Mouse (Mus musculus) spleen, embryonic (tissue): ENCODE measurements around the gene Slc25a3.

ENCODE experiments used
- CTCF ChIA-PET: fragments of 350-600 bp; sonication (Branson Sonifier 250); formaldehyde crosslinking; loops from one replicate; lab custom pipeline; 2022; lab: Charles Lee

Gene Slc25a3

DNA sequence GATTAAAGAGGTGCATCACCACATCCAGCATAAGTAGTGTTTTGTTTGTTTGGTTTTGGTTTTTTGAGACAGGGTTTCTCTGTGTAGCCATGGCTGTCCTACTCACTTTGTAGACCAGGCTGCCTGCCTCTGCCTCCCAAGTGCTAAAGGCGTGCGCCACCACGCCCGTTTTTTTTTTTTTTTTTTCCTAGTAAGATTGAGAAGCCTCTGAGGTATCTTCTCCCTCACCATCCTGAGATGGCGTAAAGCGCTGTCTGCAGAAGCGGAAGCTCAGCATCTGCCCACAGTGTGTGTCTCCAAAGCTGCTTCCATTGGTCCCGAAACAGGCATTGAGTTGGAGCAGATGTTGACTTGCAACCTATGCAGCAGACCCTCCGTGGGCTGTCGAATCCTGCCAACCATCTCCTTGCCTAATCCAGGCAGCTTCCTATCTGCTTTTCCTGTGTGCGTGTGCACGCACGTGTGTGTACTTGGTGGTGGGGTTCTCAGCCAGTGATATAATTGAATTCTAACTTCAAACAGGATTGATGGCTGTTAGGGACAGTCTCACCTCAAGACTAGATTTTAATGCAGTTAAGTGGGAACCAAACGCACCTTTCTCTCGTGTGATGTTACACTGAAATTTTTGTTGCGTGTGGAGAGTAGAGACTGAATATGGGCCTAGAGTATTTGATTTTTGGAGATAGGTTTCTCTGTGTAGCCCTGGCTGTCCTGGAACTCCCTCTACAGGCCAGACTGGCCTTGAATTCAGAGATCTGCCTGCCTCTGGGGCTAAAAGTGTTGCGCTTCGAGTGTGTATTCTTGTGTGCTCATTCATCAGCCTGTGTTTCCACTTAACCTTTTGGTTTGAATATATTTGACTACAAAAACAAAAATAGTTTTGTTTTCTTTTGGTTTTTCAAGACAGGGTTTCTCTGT, 19.7 kb upstream of the Slc25a3 start:
- CTCF ChIA-PET, result no interaction called here

DNA sequence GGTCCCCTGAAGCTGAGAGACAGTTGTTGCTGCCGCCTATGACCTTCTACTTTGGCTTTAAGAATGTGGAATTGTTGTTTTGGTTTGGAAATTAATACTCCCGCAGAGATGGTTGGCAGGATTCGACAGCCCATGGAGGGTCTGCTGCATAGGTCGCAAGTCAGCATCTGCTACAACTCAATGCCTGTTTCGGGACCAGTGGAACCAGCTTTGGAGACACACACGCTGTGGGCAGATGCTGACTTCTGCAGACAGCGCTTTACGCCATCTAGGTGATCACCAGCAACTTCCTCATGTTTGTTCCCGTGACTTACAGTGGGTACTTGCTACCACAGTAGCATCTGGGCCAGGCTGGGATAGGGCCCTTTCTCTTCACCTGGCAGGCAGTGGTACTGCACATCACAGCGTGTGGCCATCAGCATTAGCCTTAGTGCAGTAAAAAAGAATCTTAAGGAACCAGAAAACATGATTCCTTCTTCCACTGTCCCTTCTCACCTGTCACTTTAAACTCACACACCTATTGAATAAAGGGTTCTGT, 18.9 kb upstream of the Slc25a3 start:
- CTCF ChIA-PET, result no interaction called here

DNA sequence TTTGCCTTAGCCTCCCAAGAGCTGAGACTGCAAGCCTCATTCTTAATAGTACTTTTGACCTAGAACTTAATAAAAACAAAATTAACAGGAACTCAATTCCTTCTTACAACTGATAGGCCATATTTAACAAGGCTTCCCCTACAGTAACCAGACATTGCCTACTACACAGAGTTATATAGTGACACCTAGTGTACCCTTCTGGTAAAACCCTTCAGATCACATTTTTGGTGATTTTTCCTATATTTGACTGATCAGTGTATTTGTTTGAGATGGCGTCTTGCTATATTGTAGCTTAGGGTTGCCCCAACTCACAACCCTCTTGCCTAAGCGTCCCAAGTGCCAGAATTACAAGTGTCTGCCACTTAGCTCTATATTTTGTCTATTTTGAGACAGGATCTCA, 17.7 kb upstream of the Slc25a3 start:
- CTCF ChIA-PET, result interaction anchor here (0.6 to 0.9 kb wide), 2 partner anchors 12 to 70 kb away, joined by 3 to 7 read pairs; no protein-coding TSS in a partner anchor

DNA sequence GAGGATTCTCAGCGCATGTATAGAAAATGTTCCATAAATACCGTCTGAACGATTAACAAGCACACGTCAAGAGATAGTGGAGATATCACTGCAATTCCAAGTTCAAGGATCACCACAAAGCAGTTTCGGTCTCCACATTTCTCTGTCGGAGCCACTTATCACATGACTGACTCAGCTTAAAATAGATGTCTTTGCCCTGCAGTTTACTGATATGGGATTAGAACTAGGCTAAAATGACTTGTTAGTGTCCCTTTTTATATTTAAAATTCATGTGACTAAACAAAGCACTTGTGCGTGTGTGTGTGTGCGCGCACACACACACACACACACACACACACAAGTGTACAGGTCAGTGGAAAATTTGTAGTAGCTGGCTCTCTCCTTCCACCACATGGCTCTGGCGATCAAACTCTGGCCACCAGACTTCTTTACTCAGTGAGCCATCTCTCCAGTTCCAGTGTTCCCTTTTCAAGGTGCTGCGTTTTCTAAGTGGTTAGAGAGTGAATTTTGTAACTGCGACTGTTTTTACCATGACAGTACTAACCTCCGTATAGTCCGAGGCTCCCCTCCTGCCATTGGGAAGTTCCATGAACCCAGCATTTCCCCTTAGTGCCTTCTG, 15.4 kb upstream of the Slc25a3 start:
- CTCF ChIA-PET, result no interaction called here

DNA sequence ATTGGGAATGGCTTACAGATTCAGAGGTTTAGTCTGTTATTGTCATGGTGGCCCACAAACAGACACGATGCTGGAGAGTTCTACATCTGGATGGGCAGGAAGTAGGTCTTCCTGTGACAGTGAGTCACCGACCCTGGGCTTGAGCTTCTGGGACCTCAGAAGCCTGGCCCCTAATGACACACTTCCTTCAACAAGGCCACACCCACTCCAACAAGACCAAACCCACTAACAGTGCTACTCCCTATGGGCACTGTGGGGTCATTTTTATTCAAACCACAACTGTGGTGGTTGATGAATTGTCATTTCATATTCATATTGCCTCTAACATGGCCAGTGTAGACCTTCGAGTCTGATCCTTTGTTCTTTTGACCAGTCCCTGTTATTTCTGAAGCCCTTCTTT, 14.5 kb upstream of the Slc25a3 start:
- CTCF ChIA-PET, result no interaction called here

DNA sequence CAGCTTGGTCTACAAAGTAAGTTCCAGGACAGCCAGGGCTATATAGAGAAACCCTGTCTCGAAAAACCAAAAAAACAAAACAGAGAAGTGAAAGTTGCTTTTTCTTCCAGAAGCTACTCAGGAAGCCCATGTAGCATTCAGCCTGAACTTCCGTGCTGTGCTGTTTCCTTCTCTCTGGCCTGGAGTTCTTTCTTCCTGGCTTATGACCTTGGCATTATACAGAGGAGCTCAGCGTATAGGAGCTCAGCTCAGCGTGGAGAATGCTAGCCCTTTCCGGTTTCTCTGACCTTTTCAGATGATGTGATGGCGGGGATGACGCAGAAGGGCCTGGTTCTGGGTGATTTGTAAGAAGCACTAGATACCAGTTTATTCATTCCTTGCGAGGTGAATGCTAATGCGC, 13.5 kb upstream of the Slc25a3 start:
- CTCF ChIA-PET, result interaction anchor here (0.7 to 1.0 kb wide), 2 partner anchors 12 to 1944 kb away, joined by 3 to 11 read pairs; no protein-coding TSS in a partner anchor

DNA sequence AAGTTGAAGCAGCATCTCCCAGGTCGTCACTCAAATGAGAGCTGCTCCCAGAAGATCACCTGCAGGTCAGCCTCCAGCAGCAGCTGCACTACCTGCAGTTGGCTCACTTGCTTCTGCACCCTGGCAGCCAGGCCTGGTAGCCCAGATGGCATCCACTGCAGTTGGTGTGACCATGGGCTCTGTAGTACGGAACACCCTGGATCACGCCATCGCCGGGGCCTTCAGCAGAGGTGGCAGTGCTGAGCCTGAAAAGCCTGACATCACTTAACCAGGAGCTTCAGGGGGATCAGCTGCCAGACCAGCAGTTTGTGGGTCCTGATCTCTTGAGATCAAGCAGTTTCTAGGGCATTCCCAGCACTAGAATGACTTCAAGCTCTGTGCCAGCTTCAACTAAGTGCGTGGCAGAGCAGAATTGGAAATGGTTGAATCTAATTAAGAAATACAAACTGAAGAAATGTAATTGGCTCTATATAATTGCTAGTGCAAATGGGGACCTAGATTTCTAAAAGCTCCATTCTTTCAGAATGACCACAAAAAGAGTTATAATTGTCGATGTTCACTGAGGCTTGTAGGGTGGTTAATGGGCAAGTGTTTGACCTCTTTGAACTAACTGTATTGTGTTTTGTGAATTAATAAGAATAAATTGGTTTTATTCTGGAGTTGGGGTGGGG, 11.6 kb upstream of the Slc25a3 start:
- CTCF ChIA-PET, result no interaction called here

DNA sequence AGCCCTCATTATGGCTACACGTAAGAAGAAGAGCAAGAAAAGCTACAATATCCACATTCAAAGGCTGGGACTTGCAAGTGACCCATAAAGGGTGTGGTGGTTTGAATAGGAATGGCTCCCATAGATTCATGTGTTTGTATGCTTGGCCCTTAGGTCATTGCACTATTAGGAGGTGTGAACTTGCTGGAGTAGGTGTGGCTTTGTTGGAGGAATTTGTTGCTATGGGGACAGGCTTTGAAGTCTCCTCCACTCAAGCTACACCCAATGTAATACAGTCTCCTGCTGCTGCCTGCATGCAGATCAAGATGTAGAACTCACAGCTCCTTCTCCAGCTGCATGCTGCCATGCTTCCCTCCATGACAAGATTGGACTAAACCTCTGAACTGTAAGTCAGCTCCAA, 7.7 kb upstream of the Slc25a3 start:
- CTCF ChIA-PET, result no interaction called here

DNA sequence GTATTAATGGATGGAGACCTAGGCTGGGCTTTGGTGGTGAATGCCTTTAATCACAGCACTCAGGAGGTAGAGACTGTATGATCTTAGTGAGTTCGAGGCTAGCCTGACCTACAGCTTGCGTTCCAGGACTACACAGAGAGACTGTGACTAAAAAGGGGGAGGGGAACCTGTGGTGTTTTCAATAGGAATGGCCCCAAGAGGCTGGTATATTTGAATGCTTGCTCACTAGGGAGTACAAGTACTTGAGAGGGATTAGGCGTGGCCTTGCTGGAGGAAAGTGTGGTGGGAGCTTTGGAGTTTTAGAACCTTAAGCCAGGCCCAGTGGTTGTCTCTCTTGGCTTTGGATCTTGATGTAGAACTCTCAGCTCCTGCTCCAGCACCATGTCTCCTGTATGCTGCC, 6.9 kb upstream of the Slc25a3 start:
- CTCF ChIA-PET, result no interaction called here

DNA sequence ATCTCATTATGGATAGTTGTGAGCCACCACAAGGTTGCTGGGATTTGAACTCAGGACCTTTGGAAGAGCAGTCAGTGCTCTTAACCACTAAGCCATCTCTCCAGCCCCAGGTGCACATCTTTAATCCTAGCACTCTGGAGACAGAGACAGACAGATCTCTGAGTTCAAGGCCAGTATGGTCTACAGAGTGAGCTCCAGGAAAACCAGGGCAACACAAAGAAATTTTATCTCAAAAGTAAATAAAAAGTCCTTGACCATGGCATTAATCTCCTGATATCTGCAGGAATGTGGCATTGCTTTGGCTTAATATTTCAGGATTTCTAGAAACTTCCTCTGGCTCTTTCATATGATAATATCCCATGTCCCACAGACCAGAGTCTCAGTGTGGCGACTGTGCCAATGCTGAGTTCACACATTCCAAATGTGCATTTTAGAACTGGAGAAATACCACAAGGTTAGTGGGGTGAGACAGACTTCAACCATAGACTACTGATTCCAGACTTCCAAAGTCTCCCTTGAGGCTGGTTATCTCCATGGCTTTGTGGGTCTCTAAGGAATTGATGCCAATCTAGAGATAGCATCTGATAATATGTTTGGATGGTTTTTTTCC, 4.8 kb upstream of the Slc25a3 start:
- CTCF ChIA-PET, result no interaction called here

DNA sequence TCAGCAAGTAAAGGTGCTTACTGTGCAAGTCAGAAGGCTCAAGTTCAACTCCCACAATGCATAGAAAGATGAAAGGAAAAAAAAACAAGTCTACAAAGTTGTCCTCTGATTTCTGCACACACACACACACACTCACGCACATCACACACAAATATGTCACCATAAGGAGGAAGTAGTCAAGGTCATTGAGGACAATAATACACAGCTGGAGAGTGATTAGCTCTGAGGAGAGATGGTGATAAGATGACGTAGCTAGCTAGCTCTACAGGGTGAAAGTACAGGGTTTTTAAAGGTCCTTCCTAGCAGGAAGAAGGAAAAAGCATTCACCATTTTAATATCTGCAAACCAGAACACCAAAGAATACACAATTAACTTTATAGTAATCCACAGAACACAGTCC, 3.5 kb upstream of the Slc25a3 start:
- CTCF ChIA-PET, result no interaction called here

DNA sequence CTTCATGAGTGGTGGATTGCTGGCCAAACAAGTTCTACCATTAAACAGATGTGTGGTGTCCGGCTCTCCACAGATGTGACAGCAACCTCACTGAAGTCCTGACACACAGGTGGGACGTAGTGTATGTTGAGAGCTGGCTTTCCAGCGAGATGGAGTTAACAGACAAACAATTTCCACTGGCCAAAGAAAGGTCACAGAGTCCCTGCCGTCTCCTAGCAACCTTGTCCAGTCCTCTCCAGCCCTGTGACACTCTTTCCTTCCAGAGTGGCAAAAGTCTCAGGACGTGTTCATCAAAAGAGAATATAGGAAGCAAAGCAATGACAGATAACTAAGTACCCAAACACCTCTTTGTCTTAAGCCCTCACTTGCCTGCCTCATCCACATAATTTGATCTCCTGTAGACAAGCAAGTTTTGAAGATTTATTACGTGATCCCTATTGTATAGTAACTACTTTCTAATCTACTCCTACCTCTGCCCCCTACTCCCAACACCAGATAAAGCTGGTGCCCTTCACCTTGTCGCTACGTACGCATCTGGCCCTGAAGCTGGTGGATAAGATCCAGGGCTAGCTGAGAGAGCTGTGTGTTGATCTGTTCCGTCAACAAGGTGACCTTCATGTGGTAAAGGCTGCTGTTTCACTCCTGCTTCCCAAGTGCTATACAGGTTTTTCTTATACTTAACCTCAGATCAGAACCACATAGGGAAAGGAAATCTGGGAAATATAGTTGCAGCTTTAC, 2.9 kb upstream of the Slc25a3 start:
- CTCF ChIA-PET, result no interaction called here

DNA sequence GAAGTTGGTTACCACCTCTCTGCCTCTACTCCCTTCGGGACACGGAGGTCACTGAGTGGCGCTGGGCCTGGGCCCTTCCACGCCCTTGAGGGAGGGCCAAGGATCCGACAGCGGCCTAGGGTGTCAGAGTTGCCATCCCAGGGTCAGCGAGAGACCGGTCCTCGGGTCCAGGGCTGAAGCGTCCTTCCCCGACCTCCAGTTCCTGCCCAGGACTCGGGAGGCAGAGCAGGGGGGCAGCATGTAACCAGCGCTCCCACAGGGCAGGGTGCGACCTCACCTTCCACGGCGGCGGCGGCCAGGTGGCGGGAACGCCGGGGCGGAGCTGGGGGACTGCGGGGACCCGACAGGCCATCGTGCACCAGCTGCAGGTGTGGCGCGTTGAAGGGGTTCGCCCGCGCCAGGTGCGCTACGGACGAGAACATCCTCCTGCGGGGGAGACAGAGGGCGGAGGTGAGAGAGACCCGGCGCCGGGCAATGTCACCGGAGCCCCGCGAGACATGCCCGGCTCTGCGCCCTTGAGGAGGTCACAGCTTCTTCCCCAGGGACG, 505 bp downstream of the Slc25a3 start:
- CTCF ChIA-PET, result interaction anchor here (0.6 kb wide), 1 partner anchor 120 kb away, joined by 4 read pairs; no protein-coding TSS in a partner anchor

DNA sequence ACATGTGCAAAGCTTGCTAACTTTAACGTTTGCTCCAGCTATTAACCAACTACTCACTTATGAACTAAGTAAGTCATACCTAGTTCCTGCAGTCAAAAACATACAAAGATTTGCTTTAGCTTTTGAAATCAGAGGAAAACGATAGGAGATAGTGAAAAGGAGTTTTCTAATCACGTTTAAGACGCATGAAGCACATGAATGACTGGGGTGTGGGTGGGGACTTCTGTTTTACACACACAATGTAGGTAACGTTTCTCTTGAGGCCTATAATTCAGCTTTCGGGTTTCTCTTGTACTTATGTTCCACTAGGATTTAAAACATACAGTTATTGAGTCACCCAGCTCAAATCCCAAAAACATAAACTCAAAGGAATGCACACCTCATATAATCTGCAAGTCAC, 1.2 kb downstream of the Slc25a3 start:
- CTCF ChIA-PET, result no interaction called here

DNA sequence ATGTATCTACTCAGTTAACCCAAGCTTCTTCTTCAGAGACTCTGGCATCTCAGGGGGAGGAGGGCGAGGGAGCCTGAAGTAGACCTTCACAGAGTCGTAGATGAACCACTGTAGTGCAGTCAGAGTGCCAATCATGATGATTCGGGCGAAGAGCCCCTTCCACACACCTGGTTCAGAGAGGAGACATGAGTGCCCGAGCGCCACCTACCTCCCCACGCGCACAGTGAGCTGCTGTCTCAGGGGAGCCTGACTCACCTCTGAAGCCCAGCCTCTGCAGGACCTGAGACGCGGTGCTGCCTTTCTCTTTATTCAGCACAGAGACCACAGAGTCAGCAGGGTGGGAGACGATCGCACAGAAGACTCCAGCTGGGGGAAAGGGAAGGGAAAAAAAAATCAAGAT, 6.9 kb downstream of the Slc25a3 start:
- CTCF ChIA-PET, result no interaction called here

DNA sequence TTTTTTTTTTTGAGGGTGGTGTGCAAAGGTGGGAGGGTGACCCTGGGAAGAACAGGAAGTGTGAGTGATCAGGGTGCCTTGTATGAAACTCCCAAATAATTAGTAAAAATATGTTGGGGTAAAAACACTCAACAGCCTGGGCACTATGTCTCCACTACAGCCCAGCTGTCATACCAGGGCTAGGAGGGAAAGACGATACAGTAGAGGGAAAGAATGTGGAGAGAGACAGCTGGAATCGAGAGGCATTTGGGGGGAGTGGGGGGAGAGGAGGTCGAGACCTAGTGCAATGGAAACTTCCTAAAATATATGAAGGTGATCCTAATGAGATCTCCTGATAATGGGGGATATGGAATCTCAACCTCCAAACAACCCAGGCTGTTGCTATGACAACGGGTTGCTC, 14.0 kb downstream of the Slc25a3 start:
- CTCF ChIA-PET, result no interaction called here

DNA sequence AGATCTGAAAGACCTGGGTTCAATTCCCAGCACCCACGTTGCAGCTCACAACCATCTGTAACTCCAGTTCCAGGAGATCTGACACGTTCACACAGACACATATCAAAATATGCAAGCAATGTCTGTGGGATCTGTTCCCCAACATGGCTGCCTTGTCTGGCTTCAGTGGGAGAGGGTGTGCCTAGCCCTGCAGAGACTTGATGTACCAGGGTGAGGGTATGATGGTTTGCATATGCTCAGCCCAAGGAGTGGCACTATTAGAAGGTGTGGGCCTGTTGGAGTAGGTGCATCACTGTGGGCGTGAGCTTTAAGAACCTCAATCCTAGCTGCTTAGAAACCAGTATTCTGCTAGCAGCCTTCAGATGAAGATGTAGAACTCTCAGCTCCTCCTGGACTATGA, 17.9 kb downstream of the Slc25a3 start:
- CTCF ChIA-PET, result no interaction called here

DNA sequence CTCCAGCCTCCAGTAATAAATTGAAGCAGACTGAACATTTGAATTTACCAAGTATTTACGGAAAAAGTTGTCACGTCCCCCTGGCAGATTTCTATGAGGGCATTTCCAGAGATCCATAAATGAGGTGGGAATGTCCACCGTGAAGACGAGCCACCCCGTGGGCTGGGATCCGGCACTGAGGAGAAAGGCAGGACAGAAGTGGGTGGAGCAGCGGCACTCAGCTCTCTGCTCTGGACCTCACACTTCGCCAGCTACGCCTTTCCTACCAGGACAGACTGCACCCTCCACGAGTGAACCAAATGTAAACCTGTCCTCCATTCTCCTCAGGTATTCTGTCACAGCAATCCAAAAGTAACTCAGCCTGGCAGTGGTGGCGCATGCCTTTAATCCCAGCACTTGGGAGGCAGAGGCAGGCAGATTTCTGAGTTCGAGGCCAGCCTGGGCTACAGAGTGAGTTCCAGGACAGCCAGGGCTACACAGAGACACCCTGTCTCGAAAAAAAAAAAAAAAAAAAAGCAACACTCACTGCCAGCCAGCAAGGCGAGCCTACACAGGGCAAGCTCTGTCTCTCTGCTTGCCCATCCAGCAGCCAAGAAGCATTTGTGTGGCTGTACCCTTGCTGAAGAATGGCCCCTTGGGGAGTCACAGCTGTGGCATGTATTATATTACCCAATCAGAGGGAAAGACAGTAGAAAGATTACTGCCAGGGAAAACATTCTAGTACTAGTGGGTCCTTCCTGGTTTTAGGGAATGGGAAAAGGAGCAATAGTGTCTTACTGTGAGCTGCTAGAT, 20.9 kb downstream of the Slc25a3 start:
- CTCF ChIA-PET, result no interaction called here

DNA sequence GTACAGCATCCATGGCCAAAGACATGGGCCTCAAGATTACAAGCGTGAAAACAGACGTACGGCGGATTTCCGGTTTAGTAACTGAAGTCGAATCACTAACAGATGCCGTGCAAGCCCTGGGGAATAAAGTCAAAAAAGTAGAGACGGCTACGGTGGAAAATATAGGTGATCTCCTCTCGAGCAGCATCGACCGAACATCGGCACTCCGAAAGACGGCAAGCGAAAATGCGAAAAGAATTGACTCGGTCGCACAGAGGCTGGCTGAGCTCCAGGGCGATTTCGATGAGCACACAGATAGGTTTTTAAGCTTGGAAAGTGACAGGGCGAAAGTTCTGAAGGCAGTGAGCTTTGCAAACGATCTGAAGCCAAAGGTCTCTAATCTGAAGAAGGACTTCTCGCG, 21.9 kb downstream of the Slc25a3 start:
- CTCF ChIA-PET, result interaction anchor here (0.6 kb wide), 1 partner anchor 397 kb away, joined by 3 read pairs; no protein-coding TSS in a partner anchor

DNA sequence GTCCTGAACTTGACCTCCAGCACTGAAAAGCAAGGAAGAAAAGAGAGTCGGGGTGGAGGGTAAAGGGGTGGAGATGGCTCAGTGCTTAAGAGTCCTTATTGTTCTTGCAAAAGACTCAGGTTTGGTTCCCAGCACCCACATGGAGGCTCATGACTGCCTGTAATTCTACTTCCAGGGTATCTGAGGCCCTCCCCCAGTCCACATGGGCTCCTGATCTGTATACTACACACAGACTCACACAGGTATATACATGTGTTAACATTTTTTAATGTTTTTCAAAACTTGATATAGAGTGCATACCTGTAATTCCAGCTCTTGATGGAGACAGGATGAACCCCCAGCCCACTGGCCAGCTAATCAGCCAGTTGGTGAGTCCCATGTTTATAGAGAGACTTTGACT, 23.8 kb downstream of the Slc25a3 start:
- CTCF ChIA-PET, result no interaction called here
